Mouse (Mus musculus) neural tube, embryonic 15.5 days (tissue): ENCODE measurements around the gene Mef2a. TPM values are rescaled to one million over a fixed set of nuclear protein-coding genes. Genes with fewer than 3 reads are reported as not detected.

ENCODE experiments used
- ATAC-seq: fragments of 200-750 bp; cut with Nextera tagmentation; 2 replicates; pipeline ENCODE4 v1.8.0; 2017; ENCODE audit warnings: mild to moderate bottlenecking, moderate TSS enrichment, moderate library complexity; ENCODE audit not compliant: low FRiP score
- H3K27ac ChIP-seq: fragments of 300-500 bp; sonication (generic); replicated peaks from 2 replicates; pipeline ENCODE4 v1.5.1; 2015; ENCODE audit warnings: mild to moderate bottlenecking, inconsistent platforms
- H3K27me3 ChIP-seq: fragments of 300-500 bp; sonication (generic); replicated peaks from 2 replicates; pipeline ENCODE4 v1.6.1; 2015; ENCODE audit warnings: inconsistent platforms
- H3K36me3 ChIP-seq: fragments of 300-500 bp; sonication (generic); 2 replicates; pipeline ENCODE4 v1.6.1; 2015; ENCODE audit warnings: inconsistent platforms
- H3K4me1 ChIP-seq: fragments of 300-500 bp; sonication (generic); 2 replicates; pipeline ENCODE4 v1.6.1; 2015; ENCODE audit warnings: inconsistent platforms
- H3K4me2 ChIP-seq: fragments of 300-500 bp; sonication (generic); 2 replicates; pipeline ENCODE4 v1.6.1; 2015; ENCODE audit warnings: inconsistent platforms, mild to moderate bottlenecking, moderate library complexity
- H3K4me3 ChIP-seq: fragments of 300-500 bp; sonication (generic); replicated peaks from 2 replicates; pipeline ENCODE4 v1.5.1; 2015; ENCODE audit warnings: mild to moderate bottlenecking, inconsistent platforms
- H3K9ac ChIP-seq: fragments of 300-500 bp; sonication (generic); replicated peaks from 2 replicates; pipeline ENCODE4 v1.6.1; 2015; ENCODE audit warnings: mild to moderate bottlenecking, inconsistent platforms
- H3K9me3 ChIP-seq: fragments of 300-500 bp; sonication (generic); replicated peaks from 2 replicates; pipeline ENCODE4 v1.6.1; 2016; ENCODE audit warnings: inconsistent platforms
- WGBS: fragments of 180-500 bp; shearing (Covaris S2); methylation state at CpG from one replicate; pipeline ENCODE4 v1.1.7; 2015; ENCODE audit warnings: mixed read lengths; 5-methylcytosine and 5-hydroxymethylcytosine counted together
- polyA plus RNA-seq: library from polyadenylated mRNA; unstranded; fragments of >200 nt; fragmentation: Nextera tagmentation; extraction: Ambion mirVana; gene quantifications from 2 replicates; pipeline ENCODE4 v1.2.1, GENCODE M21; 2015

The Mef2a gene
- polyA plus RNA-seq, 1 experiment from 2014 or later: 30.1 TPM

DNA sequence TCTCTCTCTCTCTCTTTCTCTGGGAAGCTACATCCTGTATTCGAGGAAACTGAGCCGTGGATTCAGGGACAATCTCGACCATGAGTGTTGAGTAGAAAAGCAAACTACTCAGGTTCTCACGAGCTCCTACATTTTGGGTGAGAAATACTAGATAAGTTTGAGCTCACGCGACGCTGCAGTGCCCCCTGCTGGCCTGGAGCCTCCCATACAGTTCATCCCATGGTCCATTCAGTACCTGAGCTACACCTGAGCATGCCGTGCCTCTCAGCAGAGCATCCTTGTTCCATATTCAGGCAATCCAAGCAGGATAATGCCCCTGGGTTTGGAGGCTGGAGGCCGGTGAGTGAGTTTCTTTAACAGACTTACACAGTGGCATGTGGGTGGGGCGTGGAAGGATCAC, 173.2 kb downstream of the Mef2a start:
- 23% methylated on average over 10 of the region's 10 CpGs for WGBS
- no peaks in the 10 kb centered on the region for H3K27me3 ChIP-seq
- H3K4me2 ChIP-seq: no peak overlapping the region
- H3K4me1 ChIP-seq: no peaks in the 10 kb centered on the region
- H3K9ac ChIP-seq: no peak overlapping the region
- ATAC-seq: peak; percentile 73
- no peak overlapping the region for H3K27ac ChIP-seq
- H3K4me3 ChIP-seq: no peak overlapping the region
- H3K9me3 ChIP-seq: no peaks in the 10 kb centered on the region
- H3K36me3 ChIP-seq: no peaks in the 10 kb centered on the region

DNA sequence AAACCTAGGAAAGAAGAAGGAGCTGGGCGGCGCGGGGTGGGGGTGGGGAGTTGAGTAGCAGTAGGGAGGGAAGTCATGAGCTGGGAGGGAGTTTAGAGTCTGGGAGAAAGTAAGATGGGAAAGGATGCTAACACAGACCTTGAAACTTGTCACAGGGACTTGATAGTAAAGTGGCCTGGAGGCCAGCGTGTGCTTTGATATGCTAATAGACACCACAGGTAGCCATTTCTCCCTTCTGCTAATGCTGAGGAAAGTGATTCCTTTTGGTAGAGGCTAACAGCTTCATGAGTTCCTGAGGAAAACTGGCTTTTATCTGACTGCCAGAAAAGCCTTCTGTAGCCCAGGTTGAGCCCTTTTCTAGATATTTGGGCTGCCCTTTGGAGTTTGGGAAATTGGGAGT, 188.9 kb downstream of the Mef2a start:
- no peak overlapping the region for H3K4me2 ChIP-seq
- H3K9ac ChIP-seq: no peak overlapping the region
- no peak overlapping the region for H3K4me3 ChIP-seq
- no peaks in the 10 kb centered on the region for H3K36me3 ChIP-seq
- H3K4me1 ChIP-seq: no peaks in the 10 kb centered on the region
- H3K27me3 ChIP-seq: no peaks in the 10 kb centered on the region
- H3K27ac ChIP-seq: no peak overlapping the region
- no peaks in the 10 kb centered on the region for H3K9me3 ChIP-seq
- no peak for ATAC-seq
- 25% methylated on average over 4 of the region's 4 CpGs for WGBS

Other genes with a start within 250 kb of the Mef2a start
- gene Lysmd4, start 150.3 kb downstream of the Mef2a start, polyA plus RNA-seq: 33.1 and 37.0 TPM in 2 replicates